Mouse (Mus musculus) forebrain, embryonic 13.5 days (tissue): ENCODE measurements around the gene Alad. TPM values are rescaled to one million over a fixed set of nuclear protein-coding genes. Genes with fewer than 3 reads are reported as not detected.
A peak's percentile ranks its signal among the peaks of the same experiment; 100 is the strongest.

ENCODE experiments used
- ATAC-seq: fragments of 200-750 bp; cut with Nextera tagmentation; 2 replicates; pipeline ENCODE4 v1.8.0; 2017
- H3K27ac ChIP-seq: fragments of 300-500 bp; sonication (generic); 2 replicates; pipeline ENCODE4 v1.5.1; 2015; ENCODE audit warnings: inconsistent platforms, mild to moderate bottlenecking, moderate library complexity
- H3K27me3 ChIP-seq: fragments of 300-500 bp; sonication (generic); 2 replicates; pipeline ENCODE4 v1.6.1; 2015; ENCODE audit warnings: mild to moderate bottlenecking, inconsistent platforms
- H3K36me3 ChIP-seq: fragments of 300-500 bp; sonication (generic); 2 replicates; pipeline ENCODE4 v1.6.1; 2015; ENCODE audit warnings: mild to moderate bottlenecking, inconsistent platforms; ENCODE audit not compliant: poor library complexity, severe bottlenecking
- H3K4me1 ChIP-seq: fragments of 300-500 bp; sonication (generic); 2 replicates; pipeline ENCODE4 v1.6.1; 2015; ENCODE audit warnings: inconsistent platforms
- H3K4me2 ChIP-seq: fragments of 300-500 bp; sonication (generic); 2 replicates; pipeline ENCODE4 v1.6.1; 2015; ENCODE audit warnings: inconsistent platforms, mild to moderate bottlenecking, moderate library complexity
- H3K4me3 ChIP-seq: fragments of 300-500 bp; sonication (generic); 2 replicates; pipeline ENCODE4 v1.5.1; 2015; ENCODE audit warnings: mild to moderate bottlenecking, inconsistent platforms
- H3K9ac ChIP-seq: fragments of 300-500 bp; sonication (generic); 2 replicates; pipeline ENCODE4 v1.6.1; 2015; ENCODE audit warnings: mild to moderate bottlenecking, inconsistent platforms
- H3K9me3 ChIP-seq: fragments of 300-500 bp; sonication (generic); replicated peaks from 2 replicates; pipeline ENCODE4 v1.6.1; 2016; ENCODE audit warnings: inconsistent platforms
- WGBS: fragments of 180-500 bp; shearing (Covaris S2); methylation state at CpG from one replicate; pipeline ENCODE4 v1.1.7; 2015; 5-methylcytosine and 5-hydroxymethylcytosine counted together
- polyA plus RNA-seq: library from polyadenylated mRNA; unstranded; fragments of >200 nt; fragmentation: Nextera tagmentation; extraction: Ambion mirVana; gene quantifications from 2 replicates; pipeline ENCODE4 v1.2.1, GENCODE M21; 2015

Alad gene
- polyA plus RNA-seq, 1 experiment from 2014 or later: 65.4 TPM

DNA sequence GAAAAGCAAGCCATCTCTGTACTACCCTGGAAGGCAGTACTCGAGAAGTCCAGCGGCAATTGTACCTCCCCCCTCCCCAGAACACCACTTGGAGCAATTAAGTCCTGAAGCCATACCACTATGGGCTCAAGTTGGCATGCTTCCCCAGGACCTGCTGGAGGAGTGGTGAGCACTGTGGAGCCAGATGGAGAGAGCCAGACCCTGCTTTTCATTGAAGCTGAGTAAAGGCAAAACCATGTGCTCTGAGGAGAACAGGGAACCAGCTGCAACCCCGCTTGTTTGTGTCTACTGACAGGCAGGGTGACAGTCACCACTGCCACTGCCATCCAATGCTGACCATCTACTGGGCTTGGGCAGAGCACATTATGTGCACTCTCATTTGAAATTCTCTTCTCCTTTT lies 22.1 kb upstream of the Alad start:
- WGBS: 76% methylated on average over 3 of the region's 3 CpGs
- Histone ChIP-seq H3K4me2 (no peak overlapping the region), H3K27me3 (no peaks in the 10 kb centered on the region), H3K36me3 (no peaks in the 10 kb centered on the region), H3K4me1 (no peaks in the 10 kb centered on the region), H3K9ac (no peak overlapping the region), H3K9me3 (no peaks in the 10 kb centered on the region), H3K4me3 (no peak overlapping the region), H3K27ac (no peak overlapping the region)
- ATAC-seq: peak; percentile 65; the same call in 1 of the 2 replicates

DNA sequence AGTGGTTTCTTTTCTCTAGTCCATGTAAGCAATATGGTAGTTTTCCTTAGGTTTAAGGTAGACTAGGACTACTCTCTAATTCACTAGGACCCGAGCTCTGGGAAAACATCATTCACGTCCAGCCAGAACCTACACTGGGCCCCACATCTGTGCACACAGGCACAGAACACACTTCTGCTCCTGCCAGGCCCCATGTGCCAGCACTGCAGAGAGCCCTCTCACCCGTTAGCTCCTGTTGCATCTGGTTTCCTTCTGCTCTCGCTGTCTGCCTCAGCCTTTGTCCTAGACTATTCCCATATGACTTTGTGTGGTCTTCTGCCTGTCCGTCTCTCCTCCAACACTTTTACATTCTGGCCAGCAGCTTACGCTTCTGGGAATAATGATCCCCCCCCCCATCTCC lies 14.0 kb upstream of the Alad start:
- WGBS: 75% methylated on average over 6 of the region's 6 CpGs

DNA sequence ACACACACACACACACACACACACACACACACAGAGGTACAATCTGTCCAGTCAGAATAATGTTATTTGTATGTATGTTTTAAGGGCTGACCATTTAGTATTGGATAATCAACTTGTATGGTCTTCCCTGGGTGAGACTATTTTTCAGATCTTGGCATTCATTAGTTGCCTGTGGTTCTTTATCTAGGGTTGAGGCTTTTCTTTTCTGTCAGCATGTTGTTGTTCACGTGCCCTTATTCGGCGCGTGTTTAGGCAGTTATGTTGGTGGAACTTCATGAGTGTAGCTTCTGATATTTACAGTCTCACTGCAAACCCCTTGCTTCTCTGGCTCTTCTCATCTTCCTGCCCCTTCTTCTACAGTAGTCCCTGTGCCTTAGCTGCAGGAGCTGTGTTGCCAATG lies 7.9 kb upstream of the Alad start:
- no peak for ATAC-seq
- Histone ChIP-seq H3K4me3 (no peak overlapping the region), H3K4me2 (no peak overlapping the region), H3K9me3 (no peaks in the 10 kb centered on the region), H3K9ac (no peak overlapping the region), H3K4me1 (peaks cover 11% of the 10 kb centered on the region), H3K27me3 (no peaks in the 10 kb centered on the region; the same call in 1 of the 2 replicates), H3K36me3 (peaks cover 10% of the 10 kb centered on the region; the same call in 1 of the 2 replicates), H3K27ac (no peak overlapping the region)
- 87% methylated on average over 4 of the region's 4 CpGs for WGBS

More for the DNA sequence above, 14.0 kb upstream of the Alad start:
- H3K4me3 ChIP-seq: no peak overlapping the region
- no peaks in the 10 kb centered on the region for H3K9me3 ChIP-seq
- H3K9ac ChIP-seq: no peak overlapping the region
- no peak overlapping the region for H3K4me2 ChIP-seq
- H3K4me1 ChIP-seq: no peaks in the 10 kb centered on the region
- H3K36me3 ChIP-seq: no peaks in the 10 kb centered on the region
- H3K27me3 ChIP-seq: no peaks in the 10 kb centered on the region
- H3K27ac ChIP-seq: no peak overlapping the region
- ATAC-seq: no peak

DNA sequence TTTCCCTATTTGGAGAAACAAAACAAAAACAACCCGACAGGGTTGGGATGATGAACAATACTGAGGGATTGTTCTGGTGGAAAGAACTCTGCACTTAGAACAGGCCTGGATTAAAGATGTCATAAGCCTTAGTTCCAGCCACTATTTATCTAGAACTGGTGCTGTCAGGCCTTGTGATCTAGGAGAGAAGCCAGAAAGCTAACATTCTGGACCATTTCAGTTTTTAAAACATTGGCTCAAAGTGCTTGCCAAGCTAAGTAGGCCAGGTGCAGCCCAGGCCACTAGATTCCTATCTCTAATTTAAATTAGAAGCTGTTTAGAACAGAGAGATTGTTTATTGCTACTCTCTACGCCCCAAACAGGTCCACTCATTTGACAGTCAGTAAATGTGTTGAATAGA lies 6.5 kb upstream of the Alad start:
- WGBS: 61% methylated on average over 2 of the region's 2 CpGs
- Histone ChIP-seq H3K27me3 (no peaks in the 10 kb centered on the region; the same call in 1 of the 2 replicates), H3K4me1 (peaks cover 11% of the 10 kb centered on the region), H3K9me3 (no peaks in the 10 kb centered on the region), H3K4me3 (no peak overlapping the region), H3K36me3 (peaks cover 12% of the 10 kb centered on the region; the same call in 1 of the 2 replicates), H3K27ac (no peak overlapping the region), H3K4me2 (no peak overlapping the region), H3K9ac (no peak overlapping the region)
- no peak for ATAC-seq

DNA sequence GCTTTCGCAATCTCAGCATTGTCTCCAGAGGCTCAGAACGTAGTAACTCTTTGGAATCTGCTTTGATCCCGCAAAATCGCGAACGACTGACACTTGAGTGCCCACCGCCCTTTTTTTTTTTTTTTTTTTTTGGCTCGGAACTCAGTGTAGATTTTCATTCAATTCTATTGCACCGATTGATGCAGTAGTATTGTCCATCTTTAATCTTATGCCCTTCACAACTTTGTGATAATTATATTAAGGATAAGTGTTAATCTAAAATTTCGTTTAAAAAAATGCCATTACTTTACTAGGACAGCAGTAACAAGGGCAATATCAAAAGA lies 5.7 kb upstream of the Alad start:
- Histone ChIP-seq H3K9ac (peak overlapping the region; percentile 83; the same call in 1 of the 2 replicates), H3K9me3 (no peaks in the 10 kb centered on the region), H3K4me1 (peaks cover 13% of the 10 kb centered on the region), H3K27me3 (no peaks in the 10 kb centered on the region; the same call in 1 of the 2 replicates), H3K27ac (no peak overlapping the region), H3K36me3 (peaks cover 12% of the 10 kb centered on the region; the same call in 1 of the 2 replicates), H3K4me3 (peak overlapping the region; percentile 61), H3K4me2 (peak overlapping the region; percentile 48)
- WGBS: 1% methylated on average over 10 of the region's 10 CpGs
- ATAC-seq: no peak

DNA sequence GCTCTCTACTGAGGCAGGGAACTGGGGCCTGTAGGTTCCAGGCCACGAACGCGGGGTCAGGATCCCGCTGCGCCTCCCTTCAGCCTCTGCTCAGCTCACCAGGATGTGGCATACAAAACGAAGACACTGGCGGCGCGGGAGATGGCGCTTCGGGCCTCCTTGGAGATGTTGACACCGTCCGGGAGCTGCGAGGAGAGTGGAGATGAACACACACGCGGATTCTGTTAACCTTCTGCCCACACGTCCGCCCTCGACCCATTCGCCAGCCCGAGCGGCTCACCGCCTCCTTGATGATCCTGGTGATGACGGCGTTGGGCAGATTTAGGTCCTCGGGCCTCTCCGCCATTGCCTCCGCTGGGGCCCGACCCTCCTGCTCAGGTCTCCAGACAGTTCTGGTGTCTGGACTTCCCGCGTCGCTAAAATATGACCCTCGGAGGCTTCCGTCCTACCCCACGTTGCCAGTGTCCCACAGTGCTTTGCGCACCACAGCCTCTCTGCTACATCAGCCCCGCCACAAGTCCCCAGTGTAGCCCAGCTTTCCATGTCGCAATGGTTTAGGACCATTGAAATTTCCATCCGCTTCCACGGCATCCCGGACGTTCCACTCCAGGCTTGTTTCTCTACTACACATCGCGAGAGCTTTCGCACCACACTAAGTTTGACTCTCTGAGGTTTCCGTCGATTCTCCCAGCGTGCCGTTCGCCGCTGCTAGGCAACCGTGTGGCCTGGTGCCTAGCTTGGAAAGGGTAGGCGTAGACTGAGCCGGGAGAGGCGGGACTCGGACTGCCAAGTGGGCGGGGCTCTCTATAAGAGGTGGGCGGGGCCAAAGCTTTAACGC lies 5.2 kb upstream of the Alad start, which contains the start of the genes Pole3 and 4933430I17Rik:
TSS of gene Pole3 (minus strand) at position 418 of the 838 bp plus-strand sequence.
TSS of gene 4933430I17Rik (plus strand) at position 719 of the 838 bp plus-strand sequence.
- Histone ChIP-seq H3K4me1 (peaks cover 17% of the 10 kb centered on the region), H3K36me3 (peaks cover 12% of the 10 kb centered on the region; the same call in 1 of the 2 replicates), H3K9ac (peak within 1 kb of the TSS; percentile 83), H3K27ac (peak within 1 kb of the TSS; percentile 88), H3K27me3 (no peaks in the 10 kb centered on the region; the same call in 1 of the 2 replicates), H3K4me2 (peak within 1 kb of the TSS; percentile 84), H3K9me3 (no peaks in the 10 kb centered on the region), H3K4me3 (peak within 1 kb of the TSS; percentile 61)
- ATAC-seq: peak; percentile 99
- WGBS: under 1% methylated on average over 59 of the region's 59 CpGs

DNA sequence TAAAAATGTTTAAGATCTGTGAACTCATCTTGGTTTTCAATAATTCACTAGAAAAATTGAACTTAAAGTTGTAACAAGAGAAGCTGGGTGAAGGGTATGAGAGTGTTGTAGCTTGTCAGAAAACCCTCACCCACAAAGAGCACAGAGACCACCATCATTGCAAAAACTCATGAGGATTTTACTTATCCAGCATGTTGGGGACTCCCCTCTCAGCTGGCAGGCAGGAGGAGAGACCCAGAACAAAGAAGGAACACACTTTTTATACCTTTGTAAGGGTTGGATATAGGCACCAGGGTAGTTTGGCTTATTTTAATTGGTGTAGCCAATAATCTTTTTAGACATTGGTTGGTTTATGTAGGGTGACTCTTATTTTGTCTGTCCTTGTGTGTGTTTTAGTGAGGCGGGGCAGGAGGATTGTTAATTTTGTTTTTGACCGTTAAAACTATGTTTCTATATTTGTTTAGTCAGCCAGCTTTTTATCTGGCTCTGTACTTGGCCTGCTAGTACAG lies 1.2 kb upstream of the Alad start:
- Histone ChIP-seq H3K27me3 (no peaks in the 10 kb centered on the region), H3K27ac (no peak overlapping the region), H3K4me3 (no peak overlapping the region), H3K9ac (no peak overlapping the region), H3K4me1 (peaks cover 30% of the 10 kb centered on the region), H3K36me3 (peaks cover 12% of the 10 kb centered on the region; the same call in 1 of the 2 replicates), H3K4me2 (no peak overlapping the region), H3K9me3 (no peaks in the 10 kb centered on the region)
- ATAC-seq: no peak
- WGBS: 89% methylated on average over 2 of the region's 2 CpGs

DNA sequence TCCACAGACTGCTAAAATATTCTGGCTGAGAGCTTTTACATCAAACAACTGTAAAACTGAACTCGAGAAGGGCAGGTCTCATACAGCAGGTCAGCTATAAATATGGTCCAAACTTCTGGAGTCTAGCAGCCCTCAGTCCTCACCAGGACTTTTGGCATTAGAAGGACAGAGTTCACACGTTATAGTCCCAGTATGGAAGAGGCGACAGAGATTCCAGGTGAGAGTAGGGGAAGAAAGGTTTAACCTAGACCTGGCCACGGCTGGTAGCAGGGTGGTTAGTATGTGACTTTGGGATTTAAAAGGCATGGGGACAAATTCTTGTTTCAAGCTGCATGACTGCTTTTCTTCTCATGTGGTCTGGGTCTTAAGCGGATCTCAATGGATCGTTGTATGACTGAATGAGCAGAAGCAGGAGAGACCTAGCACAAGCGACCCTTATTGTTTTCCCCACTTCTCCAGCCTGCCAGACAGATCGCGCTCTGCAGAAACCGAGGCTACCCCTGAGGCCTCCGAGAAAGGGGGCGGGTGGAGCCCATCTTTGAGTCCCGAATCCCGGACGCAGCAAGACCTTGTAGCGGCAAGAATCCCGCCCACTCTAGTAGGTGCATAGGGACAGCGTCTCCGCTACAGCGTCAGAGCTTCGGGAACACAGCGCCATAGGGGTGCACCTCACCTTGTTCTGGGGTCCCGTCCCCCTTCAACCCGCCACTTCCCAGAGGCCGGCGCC lies 433 bp downstream of the Alad start:
- WGBS: 2% methylated on average over 26 of the region's 26 CpGs

DNA sequence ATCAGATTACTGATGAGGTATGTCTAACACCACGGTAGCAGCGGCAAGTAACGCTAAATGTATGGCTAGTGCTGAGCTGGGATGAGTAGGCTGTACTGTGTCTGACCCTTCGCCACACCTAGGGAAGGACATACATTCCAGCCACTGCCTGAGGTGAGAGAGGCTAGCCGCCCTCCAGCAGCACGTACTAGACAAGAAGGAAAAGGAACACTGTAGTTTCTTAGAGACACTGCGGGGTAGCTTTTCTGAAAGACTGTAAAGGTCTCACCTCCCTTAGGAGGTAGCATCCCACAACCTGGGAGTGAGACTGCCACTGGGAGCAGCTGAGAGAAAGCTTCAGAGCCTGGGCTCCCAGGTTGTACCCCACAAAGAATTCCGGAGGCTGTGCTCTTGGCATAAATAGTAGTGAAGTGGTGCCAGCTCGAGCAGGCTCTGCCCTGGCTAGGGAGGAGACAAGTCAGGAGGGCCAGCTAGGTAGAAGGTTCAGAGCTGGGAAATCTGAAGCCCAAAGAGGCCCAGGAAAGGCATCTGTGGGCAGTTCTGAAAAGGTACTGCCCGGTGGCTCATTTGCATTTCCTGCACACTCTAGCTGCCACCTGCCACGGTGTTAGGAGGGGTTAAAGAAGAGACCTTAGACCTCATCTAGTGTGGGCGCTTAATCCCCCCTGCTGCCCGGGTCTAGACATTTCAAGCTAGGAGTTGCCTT lies 1.1 kb downstream of the Alad start:
- no peak for ATAC-seq
- peaks cover 13% of the 10 kb centered on the region for H3K36me3 ChIP-seq
- peak overlapping the region; percentile 76 for H3K4me3 ChIP-seq
- 53% methylated on average over 13 of the region's 13 CpGs for WGBS
- peak overlapping the region; percentile 85 for H3K9ac ChIP-seq
- no peaks in the 10 kb centered on the region for H3K27me3 ChIP-seq
- H3K27ac ChIP-seq: peak overlapping the region; percentile 25; the same call in 1 of the 2 replicates
- H3K9me3 ChIP-seq: no peaks in the 10 kb centered on the region
- H3K4me1 ChIP-seq: peaks cover 20% of the 10 kb centered on the region
- H3K4me2 ChIP-seq: peak overlapping the region; percentile 75

More for the DNA sequence above, 433 bp downstream of the Alad start:
- peak overlapping the region; percentile 74 for H3K27ac ChIP-seq
- H3K4me3 ChIP-seq: peak overlapping the region; percentile 76
- H3K4me1 ChIP-seq: peaks cover 27% of the 10 kb centered on the region
- peak; percentile 78; the same call in 1 of the 2 replicates for ATAC-seq
- H3K9me3 ChIP-seq: no peaks in the 10 kb centered on the region
- peak overlapping the region; percentile 85 for H3K9ac ChIP-seq
- peaks cover 12% of the 10 kb centered on the region; the same call in 1 of the 2 replicates for H3K36me3 ChIP-seq
- H3K27me3 ChIP-seq: no peaks in the 10 kb centered on the region
- peak overlapping the region; percentile 75 for H3K4me2 ChIP-seq

DNA sequence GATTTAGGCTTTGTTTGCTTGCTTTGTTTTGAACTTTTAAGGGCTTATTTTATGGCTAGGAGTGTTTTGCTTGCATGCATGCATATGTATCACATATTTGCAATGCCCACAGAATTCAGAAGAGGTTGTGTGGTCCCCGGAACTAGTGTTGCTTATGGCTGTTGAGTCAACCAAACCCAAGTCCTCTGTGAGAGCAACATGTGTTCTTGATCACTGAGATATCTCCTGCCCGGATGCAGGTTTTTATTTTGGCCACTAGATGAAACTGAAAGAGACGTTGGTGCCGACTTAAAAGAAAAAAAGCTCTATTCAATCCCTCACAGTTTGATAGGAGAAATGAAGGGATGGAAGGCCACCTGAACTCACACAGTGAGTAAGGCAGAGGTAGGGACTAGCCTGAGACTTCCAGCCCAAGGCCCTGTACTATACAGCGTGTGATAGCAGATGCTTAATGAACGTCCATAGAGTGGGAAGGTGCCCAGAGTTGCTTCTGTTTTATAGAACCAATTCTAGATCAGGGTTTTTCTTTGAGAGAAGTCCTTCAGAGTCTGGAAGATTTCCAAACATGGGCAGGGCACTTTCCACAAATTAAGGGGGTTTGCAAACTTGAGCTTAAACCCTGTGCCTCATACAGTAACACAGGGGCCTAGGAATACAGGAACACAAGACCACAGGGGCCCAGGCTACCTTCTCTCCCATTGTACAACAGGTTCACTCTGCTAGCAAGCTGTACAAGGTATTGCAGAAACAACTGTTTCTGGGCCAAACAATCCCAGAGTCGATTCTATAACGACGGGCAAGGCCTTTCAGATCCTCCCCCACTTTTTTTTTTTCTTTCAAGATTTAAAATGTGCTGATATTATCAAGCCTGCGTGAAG lies 1.9 kb downstream of the Alad start:
- Histone ChIP-seq H3K9ac (peak overlapping the region; percentile 85), H3K4me2 (peak overlapping the region; percentile 75)
- no peak for ATAC-seq

More for the DNA sequence above, 1.9 kb downstream of the Alad start:
- Histone ChIP-seq H3K27ac (peak overlapping the region; percentile 25; the same call in 1 of the 2 replicates), H3K9me3 (no peaks in the 10 kb centered on the region), H3K4me1 (peaks cover 19% of the 10 kb centered on the region), H3K4me3 (no peak overlapping the region; the same call in 1 of the 2 replicates), H3K27me3 (no peaks in the 10 kb centered on the region), H3K36me3 (peaks cover 14% of the 10 kb centered on the region)
- 84% methylated on average over 10 of the region's 10 CpGs for WGBS
